Mouse (Mus musculus): Measurements from ENCODE around the gene Casc4.

- no peak for TF ChIP-seq CTCF (IDR thresholded peaks at IDR 0.05; ENCODE audit: control insufficient read depth, insufficient read depth, insufficient read length)
- no peak for TF ChIP-seq USF1 (IDR thresholded peaks at IDR 0.05; ENCODE audit: low read depth)
- TF ChIP-seq CEBPB (IDR thresholded peaks at IDR 0.05; ENCODE audit: low read depth): no peak
- no peak for TF ChIP-seq MAX (IDR thresholded peaks at IDR 0.05)
- no peak for TF ChIP-seq FOSL1 (IDR thresholded peaks at IDR 0.05; ENCODE audit: insufficient read depth, low read length, poor library complexity, severe bottlenecking)
- no peak for TF ChIP-seq MYOG (IDR thresholded peaks at IDR 0.05; ENCODE audit: control insufficient read depth, extremely low read depth, insufficient read length)
These were observed 28.5 kb downstream of the Casc4 start for GRCm38 (mm10) chr2:121895261-121895660.
